Mouse (Mus musculus) natural killer cell, adult 2 months (primary cell): ENCODE measurements around the gene Gm21836.
"Not testable (repeated sequence)": the region's sequence is repeated elsewhere in the genome, so short reads cannot be mapped to it uniquely, and the experiment has no call there.

Experiments
- DNase-seq, 2 experiments: peaks; one replicate each; pipeline ENCODE4 v3.0.0; 2022; ENCODE audit warnings: low spot score in 2 of 2

Gene Gm21836

GRCm38 (mm10) chr9:124493693-124494092 lies at the start of gene Gm21836:
Gene Gm21836, minus strand, starts transcription at chr9:124493793.
- not testable (repeated sequence) for DNase-seq

DNA sequence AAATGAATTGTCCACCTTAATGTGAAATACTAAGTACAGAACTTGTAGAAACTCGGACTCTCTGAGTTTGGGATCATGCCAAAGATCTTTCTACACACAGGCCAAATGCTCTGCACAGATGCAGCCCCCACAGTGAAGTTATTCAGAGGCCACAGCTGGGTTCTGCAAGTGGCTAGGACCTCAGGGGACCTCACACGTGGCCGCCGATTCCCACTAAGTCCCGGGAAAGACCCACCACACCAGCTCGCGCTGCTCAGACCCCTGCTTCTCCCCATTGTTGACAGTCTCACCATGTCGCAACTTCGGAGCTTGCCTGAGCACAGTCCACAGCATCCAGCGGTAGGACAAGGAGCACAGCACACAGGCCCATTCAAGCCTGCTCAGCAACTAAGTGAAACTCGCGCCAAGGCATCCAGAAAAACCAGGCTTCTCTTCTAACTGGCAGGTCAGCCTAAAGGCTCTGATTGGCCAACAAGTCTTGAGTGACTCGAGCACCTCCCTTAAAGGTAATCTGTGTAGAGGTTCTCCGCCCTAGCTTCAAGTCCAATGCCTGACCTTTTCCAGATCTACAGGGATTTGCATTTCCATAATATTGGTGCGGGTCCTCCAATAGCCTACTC lies 13.1 kb downstream of the Gm21836 start:
- not testable (repeated sequence) for DNase-seq

DNA sequence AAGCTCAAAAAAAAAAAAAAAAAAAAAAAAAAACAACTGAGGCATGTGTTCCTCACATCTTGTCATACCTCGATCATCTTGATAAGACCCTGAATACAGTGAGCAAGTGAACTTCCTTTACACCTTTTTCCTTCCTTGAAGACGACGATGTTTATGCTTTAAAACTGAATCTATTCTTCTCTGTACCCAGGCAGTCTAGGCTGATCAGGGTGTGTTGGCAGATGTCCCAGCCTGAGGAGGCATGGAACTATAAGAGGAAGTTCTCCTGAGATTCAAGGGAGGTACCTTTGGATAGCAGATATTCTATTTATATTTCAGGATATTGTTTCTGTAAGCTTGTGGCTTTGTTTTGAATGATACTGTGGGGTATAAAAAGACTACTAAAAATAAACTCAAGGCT lies 15.5 kb downstream of the Gm21836 start:
- no peak for DNase-seq

- DNase-seq = peak in 1 of 2 experiments; percentile 19
Observed at GRCm38 (mm10) chr9:124476096-124476902, 17.3 kb downstream of the Gm21836 start, which contains the start of gene Ppp2r3d. Gene Ppp2r3d, minus strand, starts transcription at chr9:124476898.

GRCm38 (mm10) chr9:124475689-124476088 lies 17.9 kb downstream of the Gm21836 start:
- no peak for DNase-seq

DNA sequence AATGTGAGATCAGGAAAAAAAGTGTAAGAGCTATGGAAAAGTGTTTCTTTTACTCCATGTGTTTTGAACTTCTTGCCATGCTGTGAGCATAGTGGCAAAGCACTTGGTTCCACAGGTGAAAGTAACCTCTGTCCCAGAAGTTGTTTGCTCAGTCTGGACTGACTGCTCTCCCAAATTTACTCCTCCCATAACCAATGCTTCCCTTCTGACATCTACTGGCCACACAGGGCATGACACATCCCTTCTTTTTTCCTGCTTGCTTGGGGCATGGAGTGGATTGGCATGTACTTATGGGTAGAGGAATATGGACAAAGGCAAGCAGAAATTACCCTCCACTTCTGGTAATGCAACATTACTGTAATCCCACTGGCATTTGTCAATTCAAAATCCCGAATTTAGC lies 37.0 kb downstream of the Gm21836 start:
- DNase-seq = no peak
